ENCODE assay signal across 22 mouse cellular contexts in the genomic region with DNA sequence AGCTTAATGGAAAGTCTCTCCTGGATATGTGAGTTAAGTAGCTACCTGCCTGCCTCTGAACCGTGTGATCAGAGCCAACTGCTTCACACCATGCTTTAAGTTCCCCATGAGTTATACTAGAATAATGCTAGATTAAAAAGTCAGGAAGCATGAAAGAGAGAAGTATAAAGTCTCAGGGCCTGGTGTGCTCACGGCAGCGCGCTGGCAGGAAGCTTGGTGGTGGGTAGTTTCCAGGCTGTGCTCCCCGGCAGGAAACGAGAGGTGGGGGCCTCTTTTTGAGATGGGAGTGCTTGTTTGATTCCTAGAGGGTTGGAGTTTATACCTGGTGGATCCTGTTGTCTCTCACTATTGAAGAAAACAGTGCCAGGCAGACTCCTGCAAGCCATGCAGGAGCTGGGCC. TPM values are rescaled to one million over a fixed set of nuclear protein-coding genes. Genes with fewer than 3 reads are reported as not detected.
"Had no signal": no experiment of that assay in that cellular context is flagged by ENCODE, and none has a peak within 500 bp of the region (broad histone marks: within the 10 kb centered on the region; RNA-seq: fewer than 3 reads in every experiment).

No protein-coding gene starts in this region.

- ATAC-seq: liver, embryonic 12.5 days; midbrain, embryonic 15.5 days had no signal

- H3K4me3 ChIP-seq: kidney, embryonic 15.5 days; limb, embryonic 10.5 days; limb, embryonic 13.5 days; liver, embryonic 12.5 days; liver, embryonic 15.5 days; lung, embryonic 15.5 days; midbrain, embryonic 12.5 days; midbrain, embryonic 15.5 days; neural tube, embryonic 13.5 days had no signal

- DNase-seq: kidney, adult 8-10 months; kidney, postnatal 10 days; kidney, postnatal 36 days; liver; lung, adult 18-20 months; lung, postnatal 10 days; lung, postnatal 36 days; retina, postnatal 1 day; right cerebral cortex, postnatal 25 days; thymus, adult 2 months; thymus, postnatal 14 days; thymus, postnatal 4 days had no signal

- H3K27me3 ChIP-seq: kidney, embryonic 15.5 days; limb, embryonic 13.5 days; liver, embryonic 12.5 days; liver, embryonic 15.5 days; lung, embryonic 15.5 days; midbrain, embryonic 12.5 days; midbrain, embryonic 15.5 days; neural tube, embryonic 13.5 days had no signal

- H3K4me2 ChIP-seq: kidney, embryonic 15.5 days; limb, embryonic 13.5 days; liver, embryonic 12.5 days; liver, embryonic 15.5 days; lung, embryonic 15.5 days; midbrain, embryonic 12.5 days; midbrain, embryonic 15.5 days; neural tube, embryonic 13.5 days had no signal

- H3K9ac ChIP-seq: kidney, embryonic 15.5 days; limb, embryonic 13.5 days; liver, embryonic 12.5 days; liver, embryonic 15.5 days; lung, embryonic 15.5 days; midbrain, embryonic 12.5 days; midbrain, embryonic 15.5 days; neural tube, embryonic 13.5 days had no signal

- H3K9me3 ChIP-seq: kidney, embryonic 15.5 days; limb, embryonic 10.5 days; limb, embryonic 13.5 days; liver, embryonic 12.5 days; liver, embryonic 15.5 days; lung, embryonic 15.5 days; midbrain, embryonic 12.5 days; midbrain, embryonic 15.5 days; neural tube, embryonic 13.5 days had no signal

- H3K4me1 ChIP-seq: kidney, embryonic 15.5 days; limb, embryonic 10.5 days; limb, embryonic 13.5 days; lung, embryonic 15.5 days; midbrain, embryonic 12.5 days; midbrain, embryonic 15.5 days; neural tube, embryonic 13.5 days had no signal

- H3K27ac ChIP-seq: kidney, embryonic 15.5 days; limb, embryonic 10.5 days; limb, embryonic 13.5 days; liver, embryonic 12.5 days; liver, embryonic 15.5 days; lung, embryonic 15.5 days; midbrain, embryonic 12.5 days; midbrain, embryonic 15.5 days; neural tube, embryonic 13.5 days had no signal

RNA-seq across cellular contexts. Expression of a gene that starts 54.4 kb away (rescaled TPM):
- total RNA-seq: neutrophil, adult 5-6 weeks had no signal
